Mouse (Mus musculus) forebrain, postnatal 0 days (tissue): ENCODE data around the gene Cited4. TPM values are rescaled to one million over a fixed set of nuclear protein-coding genes. Genes with fewer than 3 reads are reported as not detected.

Source experiments
- ATAC-seq: fragments of 200-750 bp; cut with Nextera tagmentation; 2 replicates; pipeline ENCODE4 v1.8.0; 2017; ENCODE audit warnings: mild to moderate bottlenecking, moderate library complexity
- DNase-seq: peaks from one replicate; pipeline ENCODE4 v3.0.0-alpha.2; 2015
- H3K27ac ChIP-seq: fragments of 300-500 bp; sonication (generic); 2 replicates; pipeline ENCODE4 v1.5.1; 2014; ENCODE audit warnings: low read depth, mild to moderate bottlenecking, antibody characterized with exemption, low read length, moderate library complexity, mixed read lengths
- H3K27me3 ChIP-seq: fragments of 300-500 bp; sonication (generic); 2 replicates; pipeline ENCODE4 v1.6.1; 2014; ENCODE audit warnings: mild to moderate bottlenecking, low read length, mixed read lengths; ENCODE audit not compliant: insufficient read depth
- H3K36me3 ChIP-seq: fragments of 300-500 bp; sonication (generic); 2 replicates; pipeline ENCODE4 v1.6.1; 2014; ENCODE audit warnings: mild to moderate bottlenecking, moderate library complexity; ENCODE audit not compliant: insufficient read depth
- H3K4me1 ChIP-seq: fragments of 300-500 bp; sonication (generic); 2 replicates; pipeline ENCODE4 v1.6.1; 2014; ENCODE audit warnings: antibody characterized with exemption; ENCODE audit not compliant: insufficient read depth
- H3K4me2 ChIP-seq: fragments of 300-500 bp; sonication (generic); 2 replicates; pipeline ENCODE4 v1.6.1; 2014; ENCODE audit warnings: low read depth, mild to moderate bottlenecking, moderate library complexity
- H3K4me3 ChIP-seq: fragments of 300-500 bp; sonication (generic); 2 replicates; pipeline ENCODE4 v1.5.1; 2014; ENCODE audit warnings: low read depth, low read length, mixed read lengths
- H3K9ac ChIP-seq: fragments of 300-500 bp; sonication (generic); 2 replicates; pipeline ENCODE4 v1.6.1; 2014; ENCODE audit warnings: mild to moderate bottlenecking
- H3K9me3 ChIP-seq: fragments of 300-500 bp; sonication (generic); 2 replicates; pipeline ENCODE4 v1.6.1; 2016; ENCODE audit warnings: low read length
- CTCF ChIP-seq: sonication (generic); IDR thresholded peaks from 2 replicates; pipeline ENCODE4 v1.5.1; 2016; ENCODE audit warnings: antibody characterized with exemption, control low read depth, low read depth
- whole genome bisulfite sequencing: fragments of 180-500 bp; shearing (Covaris S2); extraction: QIAGEN DNeasy Blood & Tissue Kit; methylation state at CpG from one replicate; pipeline ENCODE4 v1.1.7; 2014; 5-methylcytosine and 5-hydroxymethylcytosine counted together
- polyA plus RNA-seq: library from polyadenylated mRNA; unstranded; fragments of >200 nt; fragmentation: Nextera tagmentation; extraction: Ambion mirVana; gene quantifications from 2 replicates; pipeline ENCODE4 v1.2.1, GENCODE M21; 2015
- total RNA-seq: library from RNA; depleted of rRNA; stranded (reverse); fragments of >200 nt; gene quantifications from 2 replicates; pipeline ENCODE4 v1.2.3, GENCODE M21; 2014

Gene Cited4
- total and polyA plus RNA-seq, 2 experiments from 2014 or later: 5.3 to 6.0 TPM

- no peak overlapping the region for H3K4me2 ChIP-seq
- no peaks in the 10 kb centered on the region for H3K9me3 ChIP-seq
- H3K27me3 ChIP-seq: peaks cover 10% of the 10 kb centered on the region
- WGBS: 87% methylated on average over 8 of the region's 8 CpGs
- no peak overlapping the region for H3K9ac ChIP-seq
- no peaks in the 10 kb centered on the region; the same call in 1 of the 2 replicates for H3K36me3 ChIP-seq
- TF ChIP-seq CTCF: no peak
- H3K4me3 ChIP-seq: no peak overlapping the region
- ATAC-seq (no peak), DNase-seq (no peak)
- H3K27ac ChIP-seq: no peak overlapping the region
- H3K4me1 ChIP-seq: no peaks in the 10 kb centered on the region
Measured at GRCm38 (mm10) chr4:120697353-120697752, 31.0 kb downstream of the Cited4 start.

DNA sequence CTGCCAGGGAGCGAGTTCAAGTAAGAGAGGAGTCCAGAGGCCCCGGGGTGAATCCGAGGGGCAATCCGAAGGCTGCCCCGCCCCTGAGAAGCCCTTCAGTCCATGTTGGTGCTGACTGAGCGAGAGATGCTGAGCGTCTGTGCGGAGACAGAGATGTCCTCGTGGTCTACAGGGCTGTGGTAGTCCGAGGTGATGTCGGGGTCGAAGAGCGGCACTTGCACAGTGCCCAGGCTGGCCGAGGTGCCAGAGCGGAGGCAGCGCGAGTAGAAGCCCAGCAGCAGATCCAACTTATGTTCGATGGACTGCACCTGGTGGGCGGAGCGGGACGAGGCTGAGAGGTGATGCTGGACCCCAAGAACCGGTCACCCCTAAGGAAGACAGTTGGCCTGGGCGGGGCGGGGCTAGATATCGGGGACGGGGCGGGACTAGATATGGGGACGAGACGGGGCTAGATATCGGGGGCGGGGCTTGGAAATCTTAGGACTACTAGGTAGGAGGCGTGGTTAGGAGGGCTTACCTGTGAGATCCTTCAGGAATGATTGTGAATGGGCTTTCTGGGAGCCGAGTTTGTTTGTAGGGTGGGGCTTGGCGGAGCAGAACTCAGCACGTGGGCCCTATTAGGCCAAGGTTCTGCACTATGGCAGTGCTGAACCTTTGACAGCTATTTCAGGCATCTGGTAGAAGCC lies 31.6 kb downstream of the Cited4 start:
- no peak for ATAC-seq

GRCm38 (mm10) chr4:120701180-120701579 lies 34.8 kb downstream of the Cited4 start:
- no peaks in the 10 kb centered on the region for H3K4me1 ChIP-seq
- H3K4me2 ChIP-seq: no peak overlapping the region
- no peaks in the 10 kb centered on the region for H3K9me3 ChIP-seq
- peaks cover 10% of the 10 kb centered on the region for H3K27me3 ChIP-seq
- H3K4me3 ChIP-seq: no peak overlapping the region
- 64% methylated on average over 3 of the region's 3 CpGs for WGBS
- ATAC-seq: no peak
- H3K9ac ChIP-seq: no peak overlapping the region
- H3K27ac ChIP-seq: no peak overlapping the region
- TF ChIP-seq CTCF: no peak
- no peak for DNase-seq
- H3K36me3 ChIP-seq: peaks cover 5% of the 10 kb centered on the region

More for the DNA sequence above, 31.6 kb downstream of the Cited4 start:
- H3K36me3 ChIP-seq: peaks cover 2% of the 10 kb centered on the region
- H3K27ac ChIP-seq: no peak overlapping the region
- no peak overlapping the region for H3K4me3 ChIP-seq
- TF ChIP-seq CTCF: no peak
- H3K9me3 ChIP-seq: no peaks in the 10 kb centered on the region
- 19% methylated on average over 35 of the region's 35 CpGs for WGBS
- no peak overlapping the region for H3K9ac ChIP-seq
- no peaks in the 10 kb centered on the region for H3K4me1 ChIP-seq
- 0 out of 2 replicates have a peak overlapping the region, but pooled peaks have one; percentile 2 for H3K4me2 ChIP-seq
- peaks cover 10% of the 10 kb centered on the region for H3K27me3 ChIP-seq
- DNase-seq: no peak

DNA sequence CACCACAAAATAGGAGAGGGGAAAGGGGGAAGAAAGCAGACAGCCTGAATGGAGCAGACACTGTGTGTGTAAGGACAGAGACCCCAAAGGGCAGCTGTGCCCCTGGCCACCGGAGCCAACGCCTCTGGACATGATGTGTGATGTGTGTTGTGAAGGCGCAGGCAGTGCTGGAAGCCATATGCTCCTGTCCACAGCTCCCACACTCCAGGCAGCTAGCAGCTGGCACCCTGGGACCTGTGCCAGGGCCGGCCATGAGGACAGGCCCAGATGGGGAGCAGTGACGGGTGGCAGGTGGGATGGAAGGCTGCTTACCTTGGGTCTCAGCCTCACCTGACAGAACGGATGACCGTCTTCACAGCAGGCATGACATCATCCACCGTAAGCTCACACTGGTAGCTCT lies 35.7 kb downstream of the Cited4 start:
- ATAC-seq: no peak; the same call in 1 of the 2 replicates
- Histone ChIP-seq H3K4me2 (no peak overlapping the region), H3K4me3 (no peak overlapping the region), H3K27ac (no peak overlapping the region), H3K27me3 (peaks cover 10% of the 10 kb centered on the region), H3K9ac (no peak overlapping the region), H3K4me1 (no peaks in the 10 kb centered on the region), H3K9me3 (no peaks in the 10 kb centered on the region), H3K36me3 (peaks cover 5% of the 10 kb centered on the region)
- TF ChIP-seq CTCF: no peak
- 66% methylated on average over 8 of the region's 8 CpGs for WGBS
- peak; percentile 7 for DNase-seq

- 83% methylated on average over 2 of the region's 2 CpGs for WGBS
- Histone ChIP-seq H3K27me3 (peaks cover 10% of the 10 kb centered on the region), H3K9me3 (no peaks in the 10 kb centered on the region), H3K4me3 (no peak overlapping the region), H3K27ac (no peak overlapping the region), H3K36me3 (peaks cover 5% of the 10 kb centered on the region), H3K9ac (no peak overlapping the region), H3K4me1 (no peaks in the 10 kb centered on the region), H3K4me2 (no peak overlapping the region)
- no peak for TF ChIP-seq CTCF
- no peak for ATAC-seq
- no peak for DNase-seq
Measured at GRCm38 (mm10) chr4:120702511-120702910, 36.1 kb downstream of the Cited4 start.

- WGBS: 73% methylated on average over 12 of the region's 12 CpGs
- TF ChIP-seq CTCF: no peak
- no peak for DNase-seq
Measured at GRCm38 (mm10) chr4:120712236-120712635, 45.9 kb downstream of the Cited4 start.

GRCm38 (mm10) chr4:120713021-120713420 lies 46.6 kb downstream of the Cited4 start:
- Histone ChIP-seq H3K9me3 (no peaks in the 10 kb centered on the region), H3K27me3 (no peaks in the 10 kb centered on the region), H3K4me2 (no peak overlapping the region), H3K27ac (no peak overlapping the region), H3K36me3 (no peaks in the 10 kb centered on the region), H3K4me3 (no peak overlapping the region), H3K4me1 (peaks cover 11% of the 10 kb centered on the region; the same call in 1 of the 2 replicates), H3K9ac (no peak overlapping the region)
- TF ChIP-seq CTCF: no peak
- ATAC-seq: no peak
- 87% methylated on average over 6 of the region's 6 CpGs for WGBS
- DNase-seq: no peak

More at GRCm38 (mm10) chr4:120712236-120712635, 45.9 kb downstream of the Cited4 start:
- H3K9me3 ChIP-seq: no peaks in the 10 kb centered on the region
- H3K9ac ChIP-seq: no peak overlapping the region
- no peak overlapping the region for H3K27ac ChIP-seq
- H3K4me1 ChIP-seq: peaks cover 11% of the 10 kb centered on the region; the same call in 1 of the 2 replicates
- no peak for ATAC-seq
- no peak overlapping the region for H3K4me3 ChIP-seq
- no peaks in the 10 kb centered on the region for H3K27me3 ChIP-seq
- H3K36me3 ChIP-seq: no peaks in the 10 kb centered on the region
- no peak overlapping the region for H3K4me2 ChIP-seq
